Mouse (Mus musculus) heart, postnatal 0 days (tissue): ENCODE measurements at regions not wholly inside any gene's neighbourhood (a gene's known extent, or its start where the extent isn't known, plus 50 kb on each side); places are given as distances from the start of the nearest gene placed in this dataset.

ENCODE experiments used
- CTCF ChIP-seq: IDR thresholded peaks from 2 replicates; pipeline ENCODE4 v1.5.1; 2016; ENCODE audit warnings: antibody characterized with exemption, control low read depth, low read depth
- EP300 ChIP-seq: IDR thresholded peaks from 2 replicates; pipeline ENCODE4 v1.6.1; 2016; ENCODE audit warnings: antibody characterized with exemption, low read depth

DNA sequence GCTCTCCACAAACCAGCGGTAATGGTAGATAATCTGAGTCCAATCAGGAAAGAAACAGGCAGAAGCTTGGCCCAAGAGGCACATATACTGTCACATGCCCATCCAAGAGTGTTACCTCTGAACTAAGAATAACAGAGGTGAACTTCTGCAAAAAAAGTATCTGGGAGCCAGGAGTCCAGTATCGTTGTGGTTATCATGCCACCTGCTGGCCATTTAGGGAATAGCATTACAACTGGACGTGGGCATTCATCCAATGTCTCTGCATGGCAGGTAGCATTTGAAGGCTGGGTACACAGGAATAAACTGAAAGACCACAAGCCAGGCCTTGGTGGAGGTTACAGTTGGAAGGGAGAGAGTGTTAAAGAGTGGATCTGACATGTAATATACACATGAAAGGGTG is 70.9 kb upstream of the Thy1 start:
- TF ChIP-seq CTCF, result peak; percentile 94
- no peak for TF ChIP-seq EP300
